25 mouse cellular contexts compared by ENCODE assay signal in the genomic region with DNA sequence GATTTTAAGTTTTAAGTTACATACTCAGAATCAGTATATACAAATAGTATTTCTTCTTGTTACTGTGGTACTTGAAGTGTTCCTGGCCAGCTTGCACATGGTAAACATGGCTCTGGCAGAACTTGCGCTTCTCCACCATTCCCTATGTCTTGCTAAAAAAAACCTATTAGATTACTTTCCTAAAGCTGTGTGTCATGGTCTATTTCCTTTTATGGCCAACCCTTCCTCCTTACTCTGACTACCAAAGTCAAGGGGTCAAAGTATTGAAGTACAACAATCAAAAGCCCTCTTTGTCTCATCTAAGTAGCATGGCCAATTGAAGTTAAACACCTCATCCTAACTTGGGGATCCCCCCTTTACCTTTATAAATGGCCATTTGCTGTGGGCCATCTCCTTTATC.
"Had no signal": no experiment of that assay in that cellular context is flagged by ENCODE, and none has a peak within 500 bp of the region (broad histone marks: within the 10 kb centered on the region; RNA-seq: fewer than 3 reads in every experiment).

No protein-coding gene starts in this region.

- H3K4me2 ChIP-seq: heart, embryonic 11.5 days; heart, embryonic 13.5 days; heart, embryonic 15.5 days; hindbrain, embryonic 12.5 days; hindbrain, embryonic 14.5 days; intestine, embryonic 15.5 days; limb, embryonic 13.5 days; limb, embryonic 15.5 days; liver, embryonic 12.5 days had no signal

- H3K9ac ChIP-seq: heart, embryonic 13.5 days; heart, embryonic 15.5 days; hindbrain, embryonic 12.5 days; hindbrain, embryonic 14.5 days; intestine, embryonic 15.5 days; limb, embryonic 13.5 days; limb, embryonic 15.5 days; liver, embryonic 12.5 days; liver, embryonic 14.5 days had no signal

- H3K36me3 ChIP-seq: heart, embryonic 13.5 days; heart, embryonic 15.5 days; hindbrain, embryonic 10.5 days; hindbrain, embryonic 12.5 days; intestine, embryonic 15.5 days; limb, embryonic 13.5 days; limb, embryonic 15.5 days; liver, embryonic 12.5 days had no signal

- H3K4me3 ChIP-seq: heart, adult 2 months; heart, embryonic 13.5 days; heart, embryonic 15.5 days; hindbrain, embryonic 10.5 days; hindbrain, embryonic 12.5 days; intestine, embryonic 15.5 days; layer of hippocampus, adult 2 months; limb, embryonic 13.5 days; limb, embryonic 15.5 days; liver, embryonic 12.5 days had no signal

- H3K9me3 ChIP-seq: heart, embryonic 13.5 days; heart, embryonic 15.5 days; hindbrain, embryonic 10.5 days; hindbrain, embryonic 12.5 days; intestine, embryonic 15.5 days; limb, embryonic 13.5 days; limb, embryonic 15.5 days; liver, embryonic 12.5 days had no signal

- H3K4me1 ChIP-seq: heart, embryonic 13.5 days; heart, embryonic 15.5 days; hindbrain, embryonic 12.5 days; intestine, embryonic 15.5 days; limb, embryonic 13.5 days; limb, embryonic 15.5 days; liver, embryonic 12.5 days had no signal

- H3K27me3 ChIP-seq: heart, embryonic 13.5 days; heart, embryonic 15.5 days; hindbrain, embryonic 12.5 days; intestine, embryonic 15.5 days; limb, embryonic 13.5 days; limb, embryonic 15.5 days; liver, embryonic 12.5 days had no signal

- ATAC-seq: hindbrain, embryonic 16.5 days; inflammation-experienced regulatory T-cells, adult 6 months; intestine, embryonic 15.5 days; intestine, postnatal 0 days; liver, embryonic 12.5 days had no signal

- H3K27ac ChIP-seq: heart, adult 2 months; heart, embryonic 13.5 days; heart, embryonic 15.5 days; hindbrain, embryonic 10.5 days; hindbrain, embryonic 12.5 days; hindbrain, embryonic 14.5 days; intestine, embryonic 15.5 days; layer of hippocampus, adult 2 months; limb, embryonic 13.5 days; limb, embryonic 15.5 days; liver, embryonic 12.5 days; liver, embryonic 14.5 days had no signal

- DNase-seq: gastrocnemius, postnatal 14 days; gastrocnemius, postnatal 36 days; heart, adult 11 months; heart, adult 2 months; heart, postnatal 4 days; kidney, adult 2 months; kidney, postnatal 10 days; kidney, postnatal 4 days; left cerebral cortex, postnatal 4 days; lung, adult 18-20 months had no signal
